Mouse (Mus musculus) CD4-positive, CD25-positive, alpha-beta regulatory T cell, adult 4 months (primary cell): ENCODE data around the gene Gm13694. TPM values are rescaled to one million over a fixed set of nuclear protein-coding genes. Genes with fewer than 3 reads are reported as not detected.

ENCODE experiments used
- polyA plus RNA-seq, 2 experiments: library from polyadenylated mRNA; unstranded; fragments of 100-300 nt; shearing (Covaris generic); gene quantifications; one replicate each; pipeline ENCODE4 v1.2.1; 2017

The Gm13694 gene
- polyA plus RNA-seq, 2 experiments from 2014 or later, result not detected

Other genes with a start within 250 kb of the Gm13694 start
- under 1 TPM; 0.34 to 0.50 TPM for gene Fam171b, start 166.3 kb upstream of the Gm13694 start, polyA plus RNA-seq
- gene Zswim2, start 37.7 kb upstream of the Gm13694 start, polyA plus RNA-seq, result not detected
- gene Gm13698, start 23.2 kb upstream of the Gm13694 start, polyA plus RNA-seq, result not detected
- gene Gm13693, start 17.4 kb upstream of the Gm13694 start, polyA plus RNA-seq, result not detected
- gene Gm13695, start 11.6 kb upstream of the Gm13694 start, polyA plus RNA-seq, result not detected
- not detected for gene Gm13696, start 5.8 kb upstream of the Gm13694 start, polyA plus RNA-seq
- not detected for gene Gm13697, start 5.8 kb downstream of the Gm13694 start, polyA plus RNA-seq
- gene Gm13691, start 11.6 kb downstream of the Gm13694 start, polyA plus RNA-seq, result not detected